Mouse (Mus musculus): ENCODE measurements around the gene Polr2h.

Polr2h gene

DNA sequence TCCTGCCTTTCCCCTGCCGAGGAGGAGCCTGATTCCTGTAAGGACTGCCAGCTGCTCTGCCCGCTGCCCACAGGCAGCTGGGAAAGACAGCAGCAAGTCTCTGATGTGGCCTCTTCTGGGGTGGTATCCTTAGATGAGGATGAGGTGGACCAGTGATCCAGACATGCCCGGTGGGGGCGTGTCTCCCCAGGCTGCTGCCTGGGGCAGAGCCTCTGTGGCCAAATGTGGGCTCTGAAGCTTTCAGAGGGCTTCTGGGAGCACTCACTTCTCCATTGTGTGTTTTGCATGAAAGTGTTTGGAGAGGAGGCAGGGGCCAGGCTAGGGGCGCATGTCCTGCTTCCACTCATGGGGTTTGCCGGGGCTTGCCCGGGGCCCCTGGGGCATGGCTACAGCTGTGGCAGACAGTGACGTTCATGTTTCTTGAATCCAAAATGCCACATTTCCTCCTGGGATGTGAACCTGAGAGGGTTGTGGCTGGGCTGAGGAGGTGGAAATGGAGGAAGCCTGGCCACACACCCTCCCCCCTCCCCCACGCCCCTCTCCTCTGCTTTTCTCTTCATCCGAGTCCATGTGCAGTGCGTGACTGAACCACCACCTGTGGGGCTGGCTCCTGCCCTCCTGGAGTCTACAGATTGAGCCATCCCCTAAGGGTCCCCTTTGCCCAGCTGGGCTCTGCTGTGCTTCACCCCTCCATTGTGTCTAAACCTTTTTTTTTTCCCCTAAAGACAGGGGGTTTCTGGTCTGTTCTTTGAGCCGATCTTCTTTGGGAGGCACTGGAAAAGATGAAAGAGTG is 15.5 kb upstream of the Polr2h start:
- peak; percentile 62 for DNase-seq (ENCODE audit: inconsistent ontology term)

DNA sequence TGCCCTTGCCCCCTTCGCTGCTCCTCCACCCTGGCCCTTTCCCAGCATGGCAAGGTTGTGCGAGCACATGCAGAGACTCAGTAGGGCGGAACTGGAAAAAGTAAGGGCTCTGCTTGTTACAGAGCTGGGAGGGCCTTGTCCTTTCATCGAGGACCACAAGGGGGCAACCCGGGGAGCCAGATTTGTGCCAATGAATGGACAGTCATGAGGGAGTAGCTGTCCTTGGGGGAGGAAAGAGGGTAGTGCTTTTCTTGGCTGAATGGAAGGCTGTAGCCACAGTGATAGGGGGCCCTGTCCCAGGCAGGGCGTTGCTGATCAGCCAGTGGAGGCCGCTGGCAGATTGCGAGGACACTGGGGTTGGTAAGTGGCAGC is 15.0 kb upstream of the Polr2h start:
- DNase-seq (ENCODE audit: inconsistent ontology term) = peak; percentile 86

DNA sequence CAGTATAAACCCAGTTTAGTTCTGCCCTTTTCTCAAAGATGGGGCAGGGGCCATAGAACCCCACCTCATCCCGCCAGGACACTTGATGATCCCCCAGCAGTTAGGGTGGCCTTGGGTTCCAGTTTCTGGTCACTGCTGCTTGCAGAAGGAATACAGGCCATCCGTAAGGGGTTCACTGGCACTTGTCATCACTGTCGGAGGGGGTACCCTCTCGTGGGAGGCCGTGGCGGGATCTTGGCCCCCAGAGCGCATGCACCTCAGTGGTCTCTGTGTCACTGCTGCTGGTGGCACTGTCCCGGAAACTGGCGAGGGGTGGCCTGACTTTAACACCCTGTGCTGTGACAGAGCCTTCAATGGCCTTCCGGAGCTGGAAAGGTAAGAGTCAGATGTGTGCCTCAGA is 14.4 kb upstream of the Polr2h start:
- no peak for DNase-seq (ENCODE audit: inconsistent ontology term)

DNA sequence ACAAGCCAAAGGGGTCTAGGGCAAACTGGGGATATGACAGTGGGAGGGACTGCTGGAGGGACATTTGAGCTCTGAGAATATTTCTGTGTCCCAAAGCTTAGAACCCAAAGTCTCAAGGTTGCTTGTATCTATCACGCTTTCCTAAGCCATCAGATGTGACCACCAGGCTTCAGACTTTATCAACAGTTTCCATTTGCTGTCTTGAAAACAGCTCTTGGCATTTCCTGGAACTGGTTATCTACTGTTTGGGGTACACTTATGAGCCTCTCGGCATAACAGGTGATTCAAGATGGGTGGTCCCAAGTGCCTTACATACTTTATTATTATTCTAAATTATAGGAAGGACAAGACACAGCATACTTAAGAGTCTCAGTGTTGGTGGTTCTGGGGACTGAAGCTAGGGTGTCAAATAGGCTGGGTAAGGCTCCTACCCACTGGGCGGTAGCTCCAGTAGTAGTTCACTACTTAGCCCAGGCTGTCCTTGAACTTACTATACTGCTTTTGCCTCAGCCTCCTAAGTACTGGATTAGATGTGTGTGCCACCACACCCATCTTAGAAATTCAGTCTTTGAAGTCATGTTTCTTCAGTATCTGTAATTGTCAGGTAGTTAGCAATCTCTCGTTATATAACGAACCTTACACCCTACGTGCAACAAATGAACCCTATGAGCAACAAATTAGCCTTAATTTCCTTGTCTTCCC is 13.6 kb upstream of the Polr2h start:
- no peak for DNase-seq (ENCODE audit: inconsistent ontology term)

DNA sequence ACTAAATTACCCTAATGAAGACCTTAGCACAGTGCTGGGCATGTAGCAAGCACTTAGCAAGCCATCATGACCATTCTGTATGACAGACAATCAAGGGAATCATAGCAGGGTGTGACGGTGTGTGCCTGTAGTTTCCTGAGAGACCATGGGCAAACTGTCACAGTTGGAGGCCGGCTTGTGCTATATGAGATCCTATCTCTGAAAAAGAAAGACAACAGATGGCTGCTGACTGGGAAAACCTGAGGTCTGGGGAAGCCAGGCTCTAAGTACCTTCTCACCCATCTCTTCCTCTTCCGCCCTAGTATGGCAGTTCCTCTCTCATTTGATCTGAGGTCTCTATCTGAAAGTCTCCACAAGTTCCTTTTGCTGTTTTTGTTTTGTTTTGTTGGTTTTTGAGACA is 11.7 kb upstream of the Polr2h start:
- no peak for DNase-seq (ENCODE audit: inconsistent ontology term)

DNA sequence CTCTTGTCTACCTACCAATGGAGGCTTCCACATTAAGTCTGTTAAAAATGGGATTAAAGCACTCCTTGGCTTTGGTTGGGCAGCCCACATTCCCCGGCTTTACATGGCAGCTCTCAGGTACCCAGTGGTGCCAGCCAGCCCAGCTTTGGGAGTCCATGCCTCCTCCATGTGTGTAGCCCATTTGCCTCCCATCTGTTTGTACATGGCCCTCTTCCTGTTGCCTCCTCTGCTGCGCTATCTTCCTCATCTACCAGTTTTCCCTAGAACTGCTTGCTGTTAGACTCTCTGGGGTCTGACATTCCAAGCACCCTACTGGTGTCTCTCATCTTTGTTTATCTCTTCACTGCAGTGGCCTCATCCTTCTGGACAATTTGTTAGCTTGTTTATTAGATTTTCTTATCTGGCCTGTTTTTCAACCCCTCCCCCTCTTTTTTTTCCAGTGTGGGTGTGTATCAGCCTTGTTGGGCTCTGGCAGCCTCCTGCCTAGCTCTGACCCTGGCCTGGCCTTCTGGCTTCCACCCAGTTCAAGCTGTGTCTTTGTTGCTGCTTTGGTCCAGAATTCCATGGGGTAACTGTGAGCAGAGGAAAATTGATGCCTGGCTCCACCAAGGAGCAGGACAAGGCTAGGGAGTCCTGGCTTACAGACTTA is 10.9 kb upstream of the Polr2h start:
- no peak for DNase-seq (ENCODE audit: inconsistent ontology term)

DNA sequence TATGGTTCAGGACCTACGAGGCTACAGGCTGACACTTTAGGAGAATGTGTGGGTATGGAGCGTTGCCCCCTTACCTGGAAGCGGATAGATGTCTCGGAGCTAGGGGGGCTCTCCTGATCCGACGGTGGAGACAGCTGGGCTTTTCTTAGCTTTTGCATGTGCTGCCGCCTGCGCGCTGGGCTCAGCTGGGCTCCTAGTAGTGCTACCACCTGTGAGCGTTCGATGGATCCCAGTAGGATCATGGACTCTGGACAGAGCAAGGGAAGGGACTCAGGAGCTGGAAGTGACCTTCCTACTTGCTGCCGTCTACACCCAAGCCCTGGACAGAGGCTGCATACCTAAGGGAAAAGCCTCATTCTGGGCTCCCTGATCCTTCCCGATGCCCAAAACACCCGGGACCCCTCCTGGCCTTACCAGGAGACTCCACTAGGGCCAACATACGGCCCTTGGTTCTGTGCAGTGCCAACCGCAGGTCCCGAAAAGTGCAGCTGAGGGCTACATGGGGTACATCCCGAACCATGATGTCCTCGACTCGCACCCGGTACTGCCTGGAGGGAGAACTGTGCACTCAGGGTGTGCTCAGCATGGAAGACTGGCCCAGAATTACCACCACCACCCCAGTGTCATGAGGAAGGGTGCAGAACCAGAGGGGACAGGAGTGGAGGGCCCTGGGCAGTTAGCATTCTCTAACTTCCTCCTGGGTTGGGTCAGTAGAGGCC is 9.1 kb upstream of the Polr2h start:
- no peak for DNase-seq (ENCODE audit: inconsistent ontology term)

DNA sequence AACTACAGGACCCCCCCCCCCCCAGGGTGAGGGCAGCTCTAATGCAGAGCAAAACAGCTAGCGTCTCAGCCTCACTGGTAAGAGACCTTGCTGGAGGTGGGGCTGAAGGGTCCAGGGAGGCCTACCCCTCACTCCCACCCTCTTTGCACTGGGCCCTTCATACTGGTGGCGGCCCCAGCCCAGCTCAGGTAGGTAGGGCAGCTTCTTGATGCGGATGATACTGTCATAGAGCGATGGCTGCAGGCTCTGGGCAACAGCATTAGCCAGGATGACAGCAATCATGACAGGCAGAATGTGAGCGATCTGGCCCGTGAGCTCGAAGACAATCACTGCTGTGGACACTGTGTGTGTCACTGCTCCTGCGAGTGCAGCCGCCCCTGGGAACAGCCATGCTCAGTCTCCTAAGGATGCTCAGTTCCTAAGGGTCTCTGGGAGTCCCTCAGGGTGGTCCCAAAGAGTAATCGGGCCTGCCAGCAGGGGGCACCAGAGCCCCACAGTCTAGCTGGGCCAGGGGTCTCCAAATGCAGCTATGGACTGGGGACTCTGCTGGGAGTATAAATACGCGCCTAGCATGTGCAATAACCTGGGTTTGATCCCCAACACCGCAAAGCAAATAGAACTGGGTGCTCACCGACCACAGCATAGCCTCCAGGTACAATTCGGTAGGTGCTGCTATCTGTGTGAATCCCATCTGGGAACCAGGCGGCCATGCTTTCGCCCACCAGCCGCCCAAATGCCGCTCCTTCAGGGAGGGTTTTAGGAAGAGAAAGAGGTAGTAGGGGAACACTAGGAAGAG is 8.3 kb upstream of the Polr2h start:
- no peak for DNase-seq (ENCODE audit: inconsistent ontology term)

DNA sequence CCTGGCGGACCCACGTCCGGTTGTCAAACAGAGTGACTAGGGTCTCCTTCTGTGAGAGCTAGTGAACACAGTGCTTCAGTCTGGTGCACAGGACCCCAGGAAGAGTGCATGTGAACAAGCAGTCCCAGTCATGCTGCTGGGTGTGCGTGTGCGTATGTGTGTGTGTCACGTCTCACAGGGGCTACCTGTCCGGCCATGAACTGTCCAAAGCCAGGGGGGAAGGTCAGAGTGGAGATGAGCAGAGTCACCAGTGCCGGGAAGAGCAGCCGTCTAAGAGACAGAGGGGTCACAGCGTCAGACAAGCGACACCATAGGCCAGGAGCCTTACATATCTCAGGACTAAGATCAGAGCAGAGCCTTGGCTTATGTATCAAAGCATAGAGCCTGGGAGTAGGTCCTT is 7.1 kb upstream of the Polr2h start:
- DNase-seq (ENCODE audit: inconsistent ontology term) = no peak

DNA sequence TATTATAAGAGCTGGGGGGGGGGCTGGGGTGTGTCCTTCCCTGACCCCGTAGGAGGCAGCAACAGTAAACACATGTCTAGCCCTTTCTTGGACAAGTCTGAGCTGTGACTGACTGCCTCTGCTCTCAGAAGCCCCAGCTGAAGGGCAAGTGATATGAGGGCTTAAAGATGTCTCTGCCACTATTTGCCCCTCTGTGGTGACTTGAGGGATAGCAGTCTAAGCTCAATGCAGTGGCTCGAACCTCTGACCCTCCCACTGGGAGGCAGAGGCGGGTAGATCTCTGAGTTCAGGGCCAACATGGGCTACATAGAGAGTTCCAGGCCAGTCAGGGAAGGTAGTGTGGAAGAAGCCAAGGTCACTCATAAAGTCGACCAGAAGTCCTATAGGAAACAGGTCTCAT is 6.7 kb upstream of the Polr2h start:
- no peak for DNase-seq (ENCODE audit: inconsistent ontology term)

DNA sequence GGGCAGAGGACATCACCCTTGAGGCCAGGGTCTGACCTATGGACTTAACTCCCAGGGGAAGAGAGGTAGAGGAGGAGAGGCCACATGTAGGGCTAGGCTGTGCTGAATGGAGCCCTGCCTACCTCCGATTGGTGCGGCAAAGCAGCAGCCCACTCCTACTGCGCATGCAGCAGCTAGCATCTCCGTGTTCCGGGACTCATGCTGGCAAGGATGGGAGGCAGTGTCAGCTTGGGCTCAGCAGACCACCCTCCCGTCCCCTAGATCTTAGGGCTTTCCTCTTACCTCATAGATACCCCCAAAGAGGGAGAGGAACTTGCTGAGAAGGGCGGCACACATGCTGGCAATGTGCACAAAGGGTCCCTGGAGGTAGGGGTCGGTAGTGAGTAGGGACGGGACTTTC is 5.3 kb upstream of the Polr2h start:
- no peak for DNase-seq (ENCODE audit: inconsistent ontology term)

DNA sequence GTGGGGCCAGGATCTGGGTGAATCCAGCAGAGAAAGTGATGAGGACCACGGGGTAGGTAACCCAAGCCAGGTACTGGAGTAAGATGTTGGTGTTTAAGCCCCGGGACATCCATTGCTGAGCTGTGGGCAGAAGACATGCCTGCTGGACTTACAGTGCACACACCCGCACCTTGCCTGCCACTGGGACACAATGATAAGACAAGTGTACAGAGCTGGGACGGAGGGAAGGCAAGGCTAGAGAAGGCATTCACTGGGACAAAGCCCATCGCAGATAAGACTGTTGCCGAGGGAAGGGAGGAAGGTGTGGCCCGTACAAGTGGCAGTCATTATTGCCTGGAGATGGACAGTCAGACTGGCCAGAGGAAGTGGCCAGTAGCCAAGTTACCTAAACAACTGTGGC is 4.6 kb upstream of the Polr2h start:
- DNase-seq (ENCODE audit: inconsistent ontology term) = no peak

DNA sequence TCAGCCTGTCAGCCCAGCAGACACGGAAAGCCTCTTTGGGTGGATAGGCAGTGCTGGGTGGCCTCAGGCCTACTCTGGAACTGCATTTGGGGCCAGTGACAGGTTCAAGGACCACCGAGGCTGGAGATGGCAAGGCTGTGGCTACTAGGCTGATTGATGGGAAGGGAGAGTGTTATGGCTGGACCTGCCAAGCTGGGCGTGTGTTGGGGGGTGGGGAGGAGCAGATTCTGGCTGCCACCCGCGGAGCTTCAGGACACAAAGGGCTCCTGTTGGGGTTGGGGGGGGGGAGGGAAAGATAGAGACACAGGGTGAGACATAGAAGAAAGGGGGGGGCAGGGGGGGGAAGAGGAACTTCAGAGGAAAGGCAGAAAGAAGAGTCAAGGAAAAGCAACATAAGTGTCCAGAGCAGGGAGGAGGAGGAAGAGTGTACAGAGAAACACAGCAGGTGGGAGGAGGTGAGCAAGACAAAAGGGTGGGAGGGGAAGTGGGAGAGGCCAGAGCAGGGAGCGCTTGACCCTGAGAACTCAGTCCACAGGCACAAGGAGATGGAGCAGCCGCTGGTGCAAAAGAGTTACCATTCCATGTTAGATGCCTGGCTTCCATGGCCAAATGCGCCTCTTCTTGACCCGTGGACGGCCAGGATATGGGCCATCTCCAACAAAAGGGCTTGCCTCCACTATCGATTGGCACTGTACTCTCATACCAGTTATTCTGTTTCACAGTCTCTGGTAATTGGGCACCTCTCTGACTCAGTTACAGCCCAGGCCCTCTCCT is 3.0 kb upstream of the Polr2h start:
- no peak for DNase-seq (ENCODE audit: inconsistent ontology term)

DNA sequence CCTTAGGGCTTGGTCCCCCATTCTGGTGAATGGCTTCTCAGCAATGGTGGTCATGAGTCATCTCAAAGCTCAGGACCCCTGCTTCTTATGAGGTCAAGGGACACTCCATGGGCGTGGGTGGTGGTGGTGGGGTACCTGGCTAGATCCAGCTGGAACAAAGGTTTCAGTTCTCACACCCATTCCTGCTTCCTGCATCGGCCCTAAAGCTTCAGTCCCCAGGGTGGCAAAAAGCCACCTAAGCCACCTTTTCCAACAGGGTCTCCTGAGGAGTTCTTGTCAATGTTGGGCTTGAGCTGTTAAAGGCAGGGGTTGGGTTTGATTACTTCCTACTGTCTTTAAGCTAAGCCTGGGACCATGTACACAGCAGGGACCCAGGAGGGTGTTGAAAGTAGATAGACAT is 2.3 kb upstream of the Polr2h start:
- DNase-seq (ENCODE audit: inconsistent ontology term) = no peak

DNA sequence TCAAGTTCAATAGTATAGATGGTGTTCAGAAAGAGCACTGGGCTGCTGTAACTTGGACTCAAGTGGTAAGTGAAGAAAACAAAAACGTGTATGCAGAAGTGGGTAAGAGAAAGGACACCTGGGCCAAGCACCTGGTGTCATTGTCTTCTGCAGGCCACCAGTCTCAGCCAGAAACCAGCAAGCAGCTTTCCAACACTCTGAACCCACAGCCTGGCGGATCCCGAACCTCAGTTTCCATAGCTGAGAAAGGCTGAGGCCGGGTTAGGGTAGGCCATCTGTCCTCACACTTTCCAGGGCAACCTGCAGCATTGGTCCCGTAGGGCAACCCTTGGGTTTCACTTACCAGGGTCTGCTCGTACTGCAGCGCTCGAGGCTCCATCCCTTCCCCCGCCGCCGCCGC is 1.9 kb upstream of the Polr2h start:
- DNase-seq (ENCODE audit: inconsistent ontology term) = no peak

DNA sequence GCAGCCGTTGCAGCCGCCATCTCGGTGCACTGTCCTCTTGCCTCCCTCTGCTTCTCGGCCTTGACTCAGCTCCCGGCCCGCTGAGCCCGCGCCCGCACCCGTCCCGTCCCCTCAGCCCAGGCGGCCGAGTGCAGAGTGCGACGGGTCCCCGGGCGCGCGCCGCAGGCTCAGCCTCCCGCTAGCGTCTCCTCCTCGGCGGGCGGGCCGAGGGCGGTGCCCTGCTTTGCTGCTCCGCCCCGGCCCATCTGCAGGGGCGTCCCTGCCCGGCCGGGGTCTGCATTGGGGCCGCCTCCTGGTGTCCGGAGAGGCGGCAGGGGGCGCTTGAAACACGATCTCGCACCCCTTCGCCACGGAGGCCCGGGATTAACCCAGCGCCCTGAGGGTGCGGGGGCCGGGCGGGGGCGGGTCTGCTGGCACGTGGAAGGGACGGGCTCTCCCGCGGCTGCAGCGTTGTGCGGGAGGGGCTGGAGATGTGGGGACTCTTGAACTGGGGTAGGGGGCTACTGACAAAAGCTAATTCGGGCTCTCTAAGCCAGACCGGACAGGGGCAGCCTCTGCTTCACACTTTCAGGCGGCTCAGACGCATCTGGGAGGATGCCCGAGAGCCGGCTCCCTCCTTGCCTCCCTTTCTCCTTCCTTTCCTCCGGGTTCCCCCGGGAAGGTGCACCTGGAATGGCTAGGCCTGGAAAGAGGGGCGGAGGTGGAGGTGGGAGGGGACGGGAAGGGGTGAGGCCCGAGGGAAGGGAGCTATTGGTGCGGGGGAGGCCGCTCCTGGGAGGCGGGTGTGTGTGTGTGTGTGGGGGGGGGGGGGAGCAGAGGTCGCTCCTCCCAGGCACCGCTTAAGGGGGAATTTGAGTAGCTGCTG is 1.3 kb upstream of the Polr2h start:
- DNase-seq (ENCODE audit: inconsistent ontology term) = peak; percentile 90

DNA sequence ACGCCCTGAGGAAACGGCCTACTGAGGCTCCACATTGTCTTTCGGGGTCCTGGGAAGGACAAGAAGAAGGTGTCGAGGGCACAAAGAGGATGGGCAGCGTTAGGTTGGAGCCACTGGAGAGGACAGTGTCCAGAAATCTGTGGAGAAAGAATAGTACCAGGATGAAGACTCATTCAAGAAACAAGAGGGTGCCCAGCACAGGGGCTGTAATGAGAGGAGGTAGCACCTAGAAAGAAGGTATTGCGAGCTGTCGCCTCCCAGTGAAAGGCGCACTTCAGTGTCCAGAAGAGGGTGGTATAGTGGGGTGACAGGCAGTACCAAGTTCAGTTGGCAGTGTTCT is 654 bp upstream of the Polr2h start:
- no peak for DNase-seq (ENCODE audit: inconsistent ontology term)

DNA sequence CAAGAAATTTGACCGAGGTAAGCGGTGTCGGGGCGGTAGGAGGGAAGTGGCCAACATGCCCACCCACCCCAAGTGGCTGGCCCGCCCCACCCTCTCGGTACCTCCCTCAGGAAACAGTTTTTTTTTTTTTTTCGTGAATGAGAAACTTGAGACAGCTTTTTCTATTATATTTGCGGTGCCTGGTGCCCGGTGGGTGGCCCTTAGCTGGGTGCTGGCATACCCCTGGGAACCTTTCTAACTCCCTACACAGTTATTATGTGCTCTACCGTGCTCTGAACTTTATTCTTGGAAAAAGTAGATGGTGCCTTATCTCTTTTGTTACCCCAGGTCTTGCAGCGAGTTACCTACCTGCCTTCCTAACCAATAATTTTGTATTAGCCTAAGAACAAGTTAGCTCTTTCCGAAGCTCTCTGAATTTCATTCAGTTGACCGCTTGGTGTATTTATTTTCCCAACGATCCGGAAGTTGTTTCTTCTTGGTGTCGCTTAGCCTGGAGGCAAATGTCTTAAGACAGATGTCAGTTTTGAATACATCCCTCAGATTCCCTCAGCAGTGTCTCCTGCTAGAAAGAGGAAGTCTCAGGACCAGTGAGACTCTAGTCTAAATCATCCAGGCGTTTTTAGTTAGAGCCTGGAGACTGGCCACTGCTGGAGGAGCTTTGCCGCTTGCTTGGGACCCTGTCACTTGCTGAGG is 659 bp downstream of the Polr2h start:
- DNase-seq (ENCODE audit: inconsistent ontology term) = no peak

DNA sequence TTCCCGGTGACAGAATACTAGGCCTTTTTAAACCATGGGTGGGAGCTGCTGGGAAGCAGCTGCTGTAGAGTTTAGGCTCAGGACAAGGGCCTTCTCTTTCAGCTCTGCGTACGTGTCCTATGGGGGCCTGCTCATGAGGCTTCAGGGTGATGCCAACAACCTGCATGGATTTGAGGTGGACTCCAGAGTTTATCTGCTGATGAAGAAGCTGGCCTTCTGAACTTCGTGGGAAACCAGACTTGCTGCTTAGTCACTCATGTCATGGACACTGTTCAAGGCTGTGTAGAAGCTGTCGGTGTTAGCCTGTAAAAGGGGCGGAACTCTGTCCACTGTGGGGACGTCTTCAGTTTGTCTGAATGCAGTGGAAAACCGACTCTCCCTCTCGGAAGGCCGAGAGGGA is 4.3 kb downstream of the Polr2h start:
- no peak for DNase-seq (ENCODE audit: inconsistent ontology term)
